Mouse (Mus musculus) hindbrain, embryonic 16.5 days (tissue): ENCODE data around the gene Gm12830. TPM values are rescaled to one million over a fixed set of nuclear protein-coding genes. Genes with fewer than 3 reads are reported as not detected.

Experiments
- ATAC-seq: fragments of 200-750 bp; cut with Nextera tagmentation; 2 replicates; pipeline ENCODE4 v1.8.0; 2017; ENCODE audit warnings: moderate TSS enrichment, moderate library complexity
- H3K27ac ChIP-seq: fragments of 300-500 bp; sonication (generic); 2 replicates; pipeline ENCODE4 v1.5.1; 2014; ENCODE audit warnings: low read depth, mild to moderate bottlenecking, control low read depth, low read length, moderate library complexity
- H3K27me3 ChIP-seq: fragments of 300-500 bp; sonication (generic); replicated peaks from 2 replicates; pipeline ENCODE4 v1.6.1; 2014; ENCODE audit warnings: low read length; ENCODE audit not compliant: control insufficient read depth, insufficient read depth
- H3K36me3 ChIP-seq: fragments of 300-500 bp; sonication (generic); 2 replicates; pipeline ENCODE4 v1.6.1; 2014; ENCODE audit warnings: mild to moderate bottlenecking, low read length, moderate library complexity, mixed read lengths; ENCODE audit not compliant: control insufficient read depth, insufficient read depth
- H3K4me1 ChIP-seq: fragments of 300-500 bp; sonication (generic); 2 replicates; pipeline ENCODE4 v1.6.1; 2014; ENCODE audit warnings: low read depth, low read length; ENCODE audit not compliant: control insufficient read depth, insufficient read depth
- H3K4me2 ChIP-seq: fragments of 300-500 bp; sonication (generic); 2 replicates; pipeline ENCODE4 v1.6.1; 2014; ENCODE audit warnings: mild to moderate bottlenecking, low read length, control low read depth, moderate library complexity
- H3K4me3 ChIP-seq: fragments of 300-500 bp; sonication (generic); 2 replicates; pipeline ENCODE4 v1.5.1; 2014; ENCODE audit warnings: mild to moderate bottlenecking, low read length, control low read depth, moderate library complexity
- H3K9ac ChIP-seq: fragments of 300-500 bp; sonication (generic); 2 replicates; pipeline ENCODE4 v1.6.1; 2014; ENCODE audit warnings: low read depth, mild to moderate bottlenecking, control low read depth, low read length, moderate library complexity
- H3K9me3 ChIP-seq: fragments of 300-500 bp; sonication (generic); 2 replicates; pipeline ENCODE4 v1.6.1; 2014; ENCODE audit warnings: mild to moderate bottlenecking, low read length, moderate library complexity; ENCODE audit not compliant: control insufficient read depth
- WGBS: fragments of 180-500 bp; shearing (Covaris S2); extraction: QIAGEN DNeasy Blood & Tissue Kit; methylation state at CpG from one replicate; pipeline ENCODE4 v1.1.7; 2014; 5-methylcytosine and 5-hydroxymethylcytosine counted together
- polyA plus RNA-seq: library from polyadenylated mRNA; unstranded; fragments of >200 nt; fragmentation: Nextera tagmentation; extraction: Ambion mirVana; gene quantifications from 2 replicates; pipeline ENCODE4 v1.2.1, GENCODE M21; 2015

Gene Gm12830
- polyA plus RNA-seq, 1 experiment from 2014 or later, result not detected

- H3K4me3 ChIP-seq, result no peak overlapping the region
- no peaks in the 10 kb centered on the region for H3K9me3 ChIP-seq
- H3K27me3 ChIP-seq, result peaks cover 54% of the 10 kb centered on the region
- H3K4me2 ChIP-seq, result no peak overlapping the region
- no peak overlapping the region for H3K9ac ChIP-seq
- peaks cover 8% of the 10 kb centered on the region; the same call in 1 of the 2 replicates for H3K4me1 ChIP-seq
- no peak overlapping the region for H3K27ac ChIP-seq
- no peak for ATAC-seq
- H3K36me3 ChIP-seq, result no peaks in the 10 kb centered on the region
- 1% methylated on average over 11 of the region's 11 CpGs for WGBS
These were observed 81.9 kb downstream of the Gm12830 start for GRCm38 (mm10) chr4:114903422-114903782.

- Histone ChIP-seq H3K4me2 (no peak overlapping the region), H3K9ac (no peak overlapping the region), H3K27ac (no peak overlapping the region), H3K4me1 (peaks cover 15% of the 10 kb centered on the region), H3K36me3 (no peaks in the 10 kb centered on the region), H3K27me3 (peaks cover 54% of the 10 kb centered on the region), H3K4me3 (no peak overlapping the region), H3K9me3 (no peaks in the 10 kb centered on the region; the same call in 1 of the 2 replicates)
- WGBS, result 60% methylated on average over 3 of the region's 3 CpGs
- ATAC-seq, result no peak
These were observed 84.0 kb downstream of the Gm12830 start for GRCm38 (mm10) chr4:114905501-114905900.

Other genes with a start within 250 kb of the Gm12830 start
- 0.05 and 0.07 TPM in 2 replicates for gene Foxd2, start 87.2 kb downstream of the Gm12830 start, polyA plus RNA-seq
- not detected in 2 replicates for gene Foxe3, start 104.3 kb downstream of the Gm12830 start, polyA plus RNA-seq
- gene Cmpk1, start 165.5 kb downstream of the Gm12830 start, polyA plus RNA-seq, result 187 and 190 TPM in 2 replicates
- gene Stil, start 178.4 kb downstream of the Gm12830 start, polyA plus RNA-seq, result 2.0 and 2.4 TPM in 2 replicates
- gene Tal1, start 234.7 kb downstream of the Gm12830 start, polyA plus RNA-seq, result 1.2 and 2.0 TPM in 2 replicates